Mouse (Mus musculus) limb, embryonic 14.5 days (tissue): ENCODE data around the gene Scfd2. TPM values are rescaled to one million over a fixed set of nuclear protein-coding genes. Genes with fewer than 3 reads are reported as not detected.

Experiments used
- ATAC-seq: fragments of 200-750 bp; cut with Nextera tagmentation; 2 replicates; pipeline ENCODE4 v1.8.0; 2017; ENCODE audit warnings: low read depth, moderate number of reproducible peaks, moderate TSS enrichment; ENCODE audit not compliant: low FRiP score
- DNase-seq: peaks from one replicate; pipeline ENCODE4 v3.0.0-alpha.2; 2015; ENCODE audit warnings: low spot score
- H3K27ac ChIP-seq: fragments of 300-500 bp; sonication (generic); replicated peaks from 2 replicates; pipeline ENCODE4 v1.5.1; 2014; ENCODE audit warnings: low read depth, mild to moderate bottlenecking, low read length, moderate library complexity, mixed read lengths
- H3K27me3 ChIP-seq: fragments of 300-500 bp; sonication (generic); 2 replicates; pipeline ENCODE4 v1.6.1; 2014; ENCODE audit warnings: low read length, mixed read lengths; ENCODE audit not compliant: control insufficient read depth, insufficient read depth
- H3K36me3 ChIP-seq: fragments of 300-500 bp; sonication (generic); 2 replicates; pipeline ENCODE4 v1.6.1; 2014; ENCODE audit warnings: mild to moderate bottlenecking, low read length, moderate library complexity, mixed read lengths; ENCODE audit not compliant: control insufficient read depth, insufficient read depth
- H3K4me1 ChIP-seq: fragments of 300-500 bp; sonication (generic); 2 replicates; pipeline ENCODE4 v1.6.1; 2014; ENCODE audit warnings: antibody characterized with exemption, low read length, mixed read lengths; ENCODE audit not compliant: control insufficient read depth, insufficient read depth
- H3K4me2 ChIP-seq: fragments of 300-500 bp; sonication (generic); replicated peaks from 2 replicates; pipeline ENCODE4 v1.6.1; 2014; ENCODE audit warnings: low read depth, mild to moderate bottlenecking, low read length, moderate library complexity; ENCODE audit not compliant: severe bottlenecking
- H3K4me3 ChIP-seq: fragments of 300-500 bp; sonication (generic); replicated peaks from 2 replicates; pipeline ENCODE4 v1.5.1; 2014; ENCODE audit warnings: low read length
- H3K9ac ChIP-seq: fragments of 300-500 bp; sonication (generic); 2 replicates; pipeline ENCODE4 v1.6.1; 2014; ENCODE audit warnings: mild to moderate bottlenecking, low read depth, low read length, moderate library complexity; ENCODE audit not compliant: severe bottlenecking
- H3K9me3 ChIP-seq: fragments of 300-500 bp; sonication (generic); 2 replicates; pipeline ENCODE4 v1.6.1; 2016; ENCODE audit warnings: low read length; ENCODE audit not compliant: control insufficient read depth
- POLR2A ChIP-seq: fragments of 200-500 bp; IDR thresholded peaks from 2 replicates; pipeline ENCODE4 v1.8.0; 2012; ENCODE audit warnings: inconsistent platforms, mild to moderate bottlenecking, moderate library complexity, borderline replicate concordance; ENCODE audit not compliant: insufficient read depth, insufficient read length; ENCODE audit errors: extremely low read depth
- WGBS: fragments of 180-500 bp; shearing (Covaris S2); extraction: QIAGEN DNeasy Blood & Tissue Kit; methylation state at CpG from one replicate; pipeline ENCODE4 v1.1.7; 2014; 5-methylcytosine and 5-hydroxymethylcytosine counted together
- polyA plus RNA-seq, 2 experiments: library from polyadenylated mRNA; depleted of rRNA in 1 of 2; stranded (reverse) in 1 of 2; unstranded in 1 of 2; fragments of >200 nt; fragmentation: Nextera tagmentation in 1 of 2; extraction: Ambion mirVana in 1 of 2; gene quantifications; 2 replicates each; pipeline versions ENCODE4 v1.2.1 to v1.2.3; 2012 to 2014

Scfd2 gene
- polyA plus RNA-seq, 2 experiments, result 9.6 to 16.2 TPM

DNA sequence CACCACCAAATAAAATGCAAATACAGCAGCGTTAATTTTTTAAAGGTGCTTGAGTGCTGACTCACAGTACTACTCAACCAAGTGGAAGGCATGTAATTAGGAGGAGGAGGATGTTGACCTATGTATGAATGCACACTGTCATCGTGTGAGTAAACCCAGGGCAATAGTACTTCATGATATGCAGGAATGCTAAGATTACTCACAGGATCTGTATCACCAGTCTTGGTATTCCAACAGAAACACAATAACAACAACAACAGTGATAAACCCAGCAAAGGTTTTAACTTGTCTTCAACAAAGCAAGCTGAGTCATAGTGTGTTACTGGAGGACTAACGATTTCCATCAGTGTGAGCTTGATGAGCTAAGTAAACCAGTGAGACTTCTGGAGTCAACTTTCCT is 38.9 kb downstream of the Scfd2 start:
- 79% methylated on average over 3 of the region's 3 CpGs for WGBS
- no peak overlapping the region for H3K4me2 ChIP-seq
- H3K4me1 ChIP-seq, result no peaks in the 10 kb centered on the region
- no peak for TF ChIP-seq POLR2A
- no peak for ATAC-seq
- H3K4me3 ChIP-seq, result no peak overlapping the region
- H3K9me3 ChIP-seq, result no peaks in the 10 kb centered on the region
- H3K27ac ChIP-seq, result no peak overlapping the region
- H3K9ac ChIP-seq, result no peak overlapping the region
- H3K27me3 ChIP-seq, result no peaks in the 10 kb centered on the region
- DNase-seq, result no peak
- no peaks in the 10 kb centered on the region for H3K36me3 ChIP-seq

DNA sequence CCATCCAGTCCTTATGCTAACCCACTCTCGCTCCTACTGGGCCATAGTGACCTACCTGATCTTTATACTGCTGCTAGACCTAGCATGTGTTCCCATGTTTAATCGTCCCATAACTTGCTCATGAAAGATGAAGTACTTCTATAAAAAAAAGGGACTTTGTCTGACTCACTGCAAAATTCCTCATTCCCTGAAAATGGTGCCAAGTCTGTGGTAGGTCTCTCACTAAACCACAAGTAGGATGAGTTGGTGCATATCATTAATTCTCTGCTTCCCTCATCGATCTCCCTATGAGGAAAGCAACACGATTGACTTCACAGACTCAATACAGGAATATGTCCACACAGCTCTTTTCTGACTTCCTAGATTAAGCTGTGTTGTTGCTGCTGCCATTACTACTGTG is 46.9 kb downstream of the Scfd2 start:
- no peak overlapping the region for H3K9ac ChIP-seq
- H3K4me2 ChIP-seq, result no peak overlapping the region
- ATAC-seq, result no peak
- no peaks in the 10 kb centered on the region for H3K4me1 ChIP-seq
- WGBS, result 77% methylated on average over 4 of the region's 4 CpGs
- H3K36me3 ChIP-seq, result no peaks in the 10 kb centered on the region
- H3K27me3 ChIP-seq, result no peaks in the 10 kb centered on the region
- no peak for TF ChIP-seq POLR2A
- H3K4me3 ChIP-seq, result no peak overlapping the region
- H3K9me3 ChIP-seq, result no peaks in the 10 kb centered on the region
- DNase-seq, result no peak
- no peak overlapping the region for H3K27ac ChIP-seq

DNA sequence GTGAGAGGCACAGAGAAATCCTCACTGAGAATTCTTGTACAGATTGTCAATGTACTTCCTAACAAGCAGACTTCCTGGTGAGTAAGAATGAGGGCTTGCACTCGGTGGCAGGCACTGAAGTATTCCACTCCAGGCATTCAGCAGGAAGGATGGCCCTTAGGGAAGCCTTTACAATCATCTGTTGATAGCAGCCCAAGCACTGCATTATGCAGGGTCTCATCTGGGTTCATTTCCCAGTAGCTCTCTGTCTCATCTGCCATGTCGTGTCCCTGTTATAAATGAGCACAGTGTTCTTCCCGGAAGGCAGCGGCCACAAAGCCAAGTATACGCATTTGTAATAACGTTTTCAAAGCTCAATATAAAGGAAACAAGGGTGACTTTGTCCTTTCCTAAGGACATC is 48.9 kb downstream of the Scfd2 start:
- Histone ChIP-seq H3K27ac (no peak overlapping the region), H3K4me3 (no peak overlapping the region), H3K4me2 (no peak overlapping the region), H3K9ac (no peak overlapping the region), H3K4me1 (no peaks in the 10 kb centered on the region), H3K27me3 (no peaks in the 10 kb centered on the region), H3K36me3 (no peaks in the 10 kb centered on the region), H3K9me3 (no peaks in the 10 kb centered on the region)
- TF ChIP-seq POLR2A, result no peak
- ATAC-seq (no peak), DNase-seq (no peak)
- 80% methylated on average over 6 of the region's 6 CpGs for WGBS

DNA sequence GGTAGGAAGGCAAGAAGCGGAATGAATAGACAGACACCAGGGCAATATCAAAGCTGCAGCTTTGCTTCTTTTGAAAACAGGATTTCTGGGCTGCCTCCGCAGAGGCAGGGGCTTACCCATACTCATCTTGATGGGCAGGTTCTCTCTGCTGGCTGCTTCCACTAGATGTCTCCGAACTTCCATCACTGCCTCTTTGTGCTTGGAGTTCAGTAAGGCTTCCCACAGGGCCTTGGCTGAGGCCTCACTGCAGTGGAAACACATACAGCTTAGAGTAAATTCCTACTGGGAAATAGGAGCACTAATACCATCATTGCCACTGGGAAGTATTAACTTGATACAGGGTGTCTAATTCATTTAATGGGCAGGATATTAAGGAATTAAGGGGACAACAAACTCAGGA is 49.5 kb downstream of the Scfd2 start:
- no peaks in the 10 kb centered on the region for H3K4me1 ChIP-seq
- ATAC-seq, result no peak
- H3K4me2 ChIP-seq, result no peak overlapping the region
- no peak for TF ChIP-seq POLR2A
- no peaks in the 10 kb centered on the region for H3K27me3 ChIP-seq
- no peak for DNase-seq
- H3K9ac ChIP-seq, result no peak overlapping the region
- H3K36me3 ChIP-seq, result no peaks in the 10 kb centered on the region
- H3K27ac ChIP-seq, result no peak overlapping the region
- 68% methylated on average over 3 of the region's 3 CpGs for WGBS
- H3K9me3 ChIP-seq, result no peaks in the 10 kb centered on the region
- no peak overlapping the region for H3K4me3 ChIP-seq

DNA sequence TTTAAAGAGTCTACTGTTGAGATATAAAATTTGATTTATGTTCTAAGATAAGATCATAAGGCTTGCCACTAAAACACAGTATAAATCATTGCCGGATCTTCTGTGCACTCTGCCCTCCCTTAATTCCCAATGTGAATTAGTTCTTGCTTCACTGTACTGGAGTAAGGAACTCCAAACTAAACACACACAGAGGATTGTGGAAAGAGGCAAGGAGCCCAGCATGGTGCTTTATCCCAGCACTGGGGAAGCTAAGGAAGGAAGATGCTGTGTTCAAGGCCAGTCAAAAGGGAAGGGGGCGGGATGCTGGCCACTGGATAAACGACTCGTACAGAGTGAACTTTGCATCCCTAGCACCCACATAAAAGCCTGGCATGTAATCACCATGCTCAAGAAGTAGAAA is 51.1 kb downstream of the Scfd2 start:
- H3K4me3 ChIP-seq, result no peak overlapping the region
- no peaks in the 10 kb centered on the region for H3K27me3 ChIP-seq
- no peak overlapping the region for H3K4me2 ChIP-seq
- H3K9me3 ChIP-seq, result no peaks in the 10 kb centered on the region
- no peak overlapping the region for H3K9ac ChIP-seq
- no peaks in the 10 kb centered on the region for H3K4me1 ChIP-seq
- DNase-seq, result no peak
- no peak for ATAC-seq
- WGBS, result 78% methylated on average over 4 of the region's 4 CpGs
- no peaks in the 10 kb centered on the region for H3K36me3 ChIP-seq
- H3K27ac ChIP-seq, result no peak overlapping the region
- TF ChIP-seq POLR2A, result no peak

- TF ChIP-seq POLR2A, result no peak
- Histone ChIP-seq H3K27me3 (no peaks in the 10 kb centered on the region), H3K9ac (no peak overlapping the region), H3K27ac (no peak overlapping the region), H3K4me2 (no peak overlapping the region), H3K9me3 (no peaks in the 10 kb centered on the region), H3K4me1 (no peaks in the 10 kb centered on the region), H3K4me3 (no peak overlapping the region), H3K36me3 (no peaks in the 10 kb centered on the region)
- WGBS, result 87% methylated on average over 4 of the region's 4 CpGs
- ATAC-seq (no peak), DNase-seq (no peak)
Measured at GRCm38 (mm10) chr5:74479947-74480346, 51.6 kb downstream of the Scfd2 start.
